Mouse (Mus musculus) erythroid progenitor cell, adult 5-6 weeks (primary cell): ENCODE data around the gene Glis2. TPM values are rescaled to one million over a fixed set of nuclear protein-coding genes. Genes with fewer than 3 reads are reported as not detected.
"Not testable (repeated sequence)": the region's sequence is repeated elsewhere in the genome, so short reads cannot be mapped to it uniquely, and the experiment has no call there.

Experiments
- ATAC-seq: replicated peaks from 2 replicates; pipeline ENCODE4 v1.8.0; 2016; ENCODE audit warnings: moderate number of reproducible peaks, mild to moderate bottlenecking, moderate TSS enrichment, inconsistent platforms; ENCODE audit not compliant: poor library complexity, low FRiP score, severe bottlenecking
- total RNA-seq, 2 experiments: library from RNA; stranded (forward) in 1 of 2; stranded (reverse) in 1 of 2; fragments of 150-400 nt in 1 of 2; fragments of 186-747, 209-891 nt in 1 of 2; gene quantifications; 2 replicates each; pipeline versions ENCODE4 v1.2.3 to v1.2.4; 2015 to 2017; ENCODE audit warnings: low replicate concordance in 2 of 2

Gene Glis2
- total RNA-seq, 2 experiments from 2014 or later, result not detected

- no peak for ATAC-seq
Observed at GRCm38 (mm10) chr16:4576873-4577272, 17.6 kb upstream of the Glis2 start.

GRCm38 (mm10) chr16:4578630-4579029 lies 15.9 kb upstream of the Glis2 start:
- no peak for ATAC-seq

- ATAC-seq, result not testable (repeated sequence)
Observed at GRCm38 (mm10) chr16:4581179-4581578, 13.3 kb upstream of the Glis2 start.

- no peak for ATAC-seq
Observed at GRCm38 (mm10) chr16:4583807-4584206, 10.7 kb upstream of the Glis2 start.

GRCm38 (mm10) chr16:4584438-4584837 lies 10.1 kb upstream of the Glis2 start:
- ATAC-seq, result no peak

- ATAC-seq, result no peak; the same call in 1 of the 2 replicates
Observed at GRCm38 (mm10) chr16:4585642-4586530, 8.6 kb upstream of the Glis2 start.

GRCm38 (mm10) chr16:4586531-4587123 lies 7.9 kb upstream of the Glis2 start:
- ATAC-seq, result peak; percentile 99

GRCm38 (mm10) chr16:4587516-4588210 lies 6.8 kb upstream of the Glis2 start:
- no peak for ATAC-seq

- no peak for ATAC-seq
Observed at GRCm38 (mm10) chr16:4590236-4590635, 4.3 kb upstream of the Glis2 start.

GRCm38 (mm10) chr16:4592909-4593875 lies 1.3 kb upstream of the Glis2 start:
- no peak for ATAC-seq

- no peak for ATAC-seq
Observed at GRCm38 (mm10) chr16:4594814-4595526, 457 bp downstream of the Glis2 start.

GRCm38 (mm10) chr16:4595527-4595963 lies 1.0 kb downstream of the Glis2 start:
- peak; percentile 23; the same call in 1 of the 2 replicates for ATAC-seq

- ATAC-seq, result no peak
Observed at GRCm38 (mm10) chr16:4596141-4596728, 1.7 kb downstream of the Glis2 start.

- no peak for ATAC-seq
Observed at GRCm38 (mm10) chr16:4596836-4597235, 2.3 kb downstream of the Glis2 start.

GRCm38 (mm10) chr16:4597296-4597695 lies 2.8 kb downstream of the Glis2 start:
- ATAC-seq, result no peak

- ATAC-seq, result no peak
Observed at GRCm38 (mm10) chr16:4598041-4598440, 3.5 kb downstream of the Glis2 start.

- no peak for ATAC-seq
Observed at GRCm38 (mm10) chr16:4598891-4599543, 4.5 kb downstream of the Glis2 start.

- ATAC-seq, result no peak
Observed at GRCm38 (mm10) chr16:4599616-4600015, 5.1 kb downstream of the Glis2 start.
